Mouse (Mus musculus) thymus, postnatal 4 days (tissue): ENCODE data around the gene Syvn1.
A peak's percentile ranks its signal among the peaks of the same experiment; 100 is the strongest.
"Not testable (repeated sequence)": the region's sequence is repeated elsewhere in the genome, so short reads cannot be mapped to it uniquely, and the experiment has no call there.

Source experiments
- DNase-seq: peaks from one replicate; pipeline ENCODE4 v3.0.0; 2021

Gene Syvn1

DNA sequence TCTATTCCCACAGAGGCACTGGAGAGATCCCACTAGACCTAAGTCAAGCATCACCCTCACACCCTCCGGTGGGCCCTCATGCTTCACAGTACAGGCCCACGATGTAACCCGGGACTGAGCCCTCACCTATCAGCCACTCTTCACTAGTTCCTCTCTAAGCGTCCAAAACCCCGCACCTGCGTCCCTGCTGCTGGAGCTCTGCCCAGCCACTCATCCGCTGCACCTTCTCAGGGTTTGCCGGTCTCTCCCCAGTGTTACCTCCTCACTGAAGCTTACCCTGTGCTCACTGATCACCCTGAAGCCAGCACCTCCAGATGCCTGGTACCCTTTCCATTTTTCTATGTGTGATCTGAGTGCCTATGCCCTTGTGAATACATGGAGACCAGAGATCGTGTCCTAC is 4.1 kb upstream of the Syvn1 start:
- no peak for DNase-seq

DNA sequence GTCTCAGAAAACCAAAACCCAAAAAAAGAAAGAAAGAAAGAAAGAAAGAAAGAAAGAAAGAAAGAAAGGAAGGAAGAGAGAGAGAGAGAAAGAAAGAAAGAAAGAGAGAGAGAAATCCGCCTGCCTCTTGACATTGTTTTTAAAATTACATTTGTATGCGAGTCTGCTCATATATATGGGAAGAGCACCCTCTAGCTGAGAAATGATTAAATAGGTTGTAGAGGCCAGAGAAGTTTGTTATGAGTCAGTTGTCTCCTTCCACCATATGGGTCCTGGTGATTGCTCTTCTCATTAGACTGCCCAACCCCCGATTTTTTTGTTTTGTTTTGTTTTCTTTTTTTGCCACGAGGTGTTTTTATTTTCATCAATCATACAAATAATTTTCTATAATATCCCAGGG is 2.3 kb upstream of the Syvn1 start:
- DNase-seq: not testable (repeated sequence)

GRCm38 (mm10) chr19:6045366-6046293 is 746 bp upstream of the Syvn1 start:
- no peak for DNase-seq

GRCm38 (mm10) chr19:6047154-6047898 is 950 bp downstream of the Syvn1 start:
- DNase-seq: no peak

- peak; percentile 17 for DNase-seq
These were observed 1.5 kb downstream of the Syvn1 start for GRCm38 (mm10) chr19:6047899-6048166.

- DNase-seq: no peak
These were observed 2.5 kb downstream of the Syvn1 start for GRCm38 (mm10) chr19:6048681-6049410.

DNA sequence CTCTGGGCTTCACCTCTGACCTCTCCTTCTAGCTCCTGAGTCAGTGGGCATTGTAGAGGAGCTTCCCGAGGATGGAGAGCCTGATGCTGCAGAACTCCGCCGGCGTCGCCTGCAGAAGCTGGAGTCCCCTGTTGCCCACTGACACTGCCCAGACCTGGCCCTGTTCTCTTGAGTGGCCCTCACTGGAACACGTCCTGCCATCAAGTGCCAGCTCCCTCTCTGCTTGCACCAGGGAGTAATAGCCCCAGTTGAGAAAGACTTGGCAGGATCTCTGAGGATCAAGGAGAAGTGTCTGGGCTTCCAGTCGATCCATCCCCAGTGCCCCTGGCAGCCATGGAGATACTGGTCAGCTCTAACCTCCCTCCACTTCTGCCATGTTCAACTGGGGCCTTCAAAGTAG is 6.1 kb downstream of the Syvn1 start:
- no peak for DNase-seq

DNA sequence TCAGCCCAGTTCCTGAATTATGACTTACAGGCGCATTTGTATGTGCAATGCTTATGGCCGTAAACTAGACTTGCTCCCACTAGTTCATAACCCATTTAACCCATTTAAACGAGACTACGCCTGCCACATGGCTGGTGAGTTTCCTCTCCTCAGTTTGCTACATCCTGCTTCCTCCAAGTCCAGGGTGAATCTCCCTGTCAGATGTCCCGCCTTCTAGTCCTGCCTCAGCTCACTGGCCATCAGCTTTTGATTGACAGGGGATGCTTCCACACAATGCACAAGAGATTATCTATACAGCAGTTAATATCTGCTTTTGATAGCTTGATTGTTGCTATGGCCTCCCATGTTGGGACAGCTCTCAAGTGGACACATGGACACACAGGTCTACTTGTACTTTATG is 7.9 kb downstream of the Syvn1 start:
- DNase-seq: no peak

DNA sequence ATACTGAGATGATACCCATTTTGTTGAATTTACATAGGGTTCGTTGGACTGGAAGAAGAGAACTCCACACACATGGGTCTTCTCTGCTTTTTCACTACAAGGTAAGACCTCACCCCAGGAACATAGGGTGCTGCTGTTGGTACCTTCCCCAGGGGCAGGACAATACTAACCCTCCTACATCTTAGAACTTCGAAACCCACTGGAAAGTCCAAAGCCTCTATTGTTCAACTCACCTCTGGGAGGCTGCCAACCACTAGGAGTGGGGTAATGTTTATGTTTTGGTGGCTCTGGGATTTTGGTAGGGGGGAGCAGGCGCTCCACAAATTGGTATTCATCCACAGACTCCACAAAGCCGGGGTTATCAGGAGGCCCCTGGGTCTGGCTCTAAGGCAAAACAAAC is 10.3 kb downstream of the Syvn1 start:
- DNase-seq: no peak

GRCm38 (mm10) chr19:6057313-6058096 is 11.1 kb downstream of the Syvn1 start, which contains the start of the genes Mrpl49 and Fau:
Mrpl49 (minus strand) TSS chr19:6057785.
Fau (plus strand) TSS chr19:6057844.
- DNase-seq: peak; percentile 100

GRCm38 (mm10) chr19:6058513-6058912 is 12.1 kb downstream of the Syvn1 start:
- no peak for DNase-seq

DNA sequence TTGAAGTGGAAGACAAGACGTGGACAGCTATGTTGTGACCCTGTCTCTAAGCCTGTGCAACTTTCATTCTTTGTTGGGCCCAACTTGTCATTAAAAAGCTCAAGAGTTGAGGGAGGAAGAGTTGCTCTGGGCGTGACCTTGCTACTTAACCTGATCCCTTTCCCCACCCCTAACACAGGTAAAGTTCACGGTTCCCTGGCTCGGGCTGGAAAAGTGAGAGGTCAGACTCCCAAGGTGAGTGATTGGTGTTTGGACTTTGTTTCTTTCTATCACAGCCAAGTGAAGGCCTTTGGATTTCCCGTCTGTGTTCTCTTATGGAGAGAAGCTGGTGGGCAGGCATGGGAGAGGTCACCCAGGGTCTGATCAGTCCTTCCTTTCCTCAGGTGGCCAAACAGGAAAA is 12.6 kb downstream of the Syvn1 start:
- no peak for DNase-seq

DNA sequence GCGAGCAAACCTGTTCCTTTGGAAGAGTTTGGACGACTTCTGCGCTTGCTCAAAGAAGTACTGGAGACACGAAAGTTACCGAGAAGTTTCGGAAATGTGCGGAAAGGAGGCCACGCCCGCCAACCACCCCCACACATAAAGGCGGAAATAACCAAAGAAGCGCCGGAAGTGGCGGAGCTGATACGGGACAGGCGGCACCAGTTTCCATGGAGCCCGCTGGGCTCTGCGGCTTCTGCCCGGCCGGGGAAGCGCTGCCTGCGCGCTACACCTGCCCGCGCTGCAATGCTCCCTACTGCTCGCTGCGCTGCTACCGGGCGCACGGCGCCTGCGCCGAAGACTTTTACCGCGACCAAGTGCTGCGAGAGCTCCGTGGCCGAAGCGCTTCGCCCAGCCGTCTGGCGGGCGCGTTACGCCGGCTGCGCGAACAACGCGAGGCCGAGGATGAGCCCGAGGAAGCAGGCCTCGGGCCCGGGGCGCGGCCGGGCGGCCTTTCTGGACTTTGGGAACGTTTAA is 14.7 kb downstream of the Syvn1 start, which contains the start of gene Znhit2:
Gene Znhit2 (plus strand): TSS at position 172 of the 513 bp plus-strand sequence.
- DNase-seq: peak; percentile 92

GRCm38 (mm10) chr19:6061641-6062302 is 15.4 kb downstream of the Syvn1 start:
- peak; percentile 77 for DNase-seq

- no peak for DNase-seq
These were observed 16.0 kb downstream of the Syvn1 start for GRCm38 (mm10) chr19:6062418-6062817.

- no peak for DNase-seq
These were observed 16.7 kb downstream of the Syvn1 start for GRCm38 (mm10) chr19:6063081-6063480.

DNA sequence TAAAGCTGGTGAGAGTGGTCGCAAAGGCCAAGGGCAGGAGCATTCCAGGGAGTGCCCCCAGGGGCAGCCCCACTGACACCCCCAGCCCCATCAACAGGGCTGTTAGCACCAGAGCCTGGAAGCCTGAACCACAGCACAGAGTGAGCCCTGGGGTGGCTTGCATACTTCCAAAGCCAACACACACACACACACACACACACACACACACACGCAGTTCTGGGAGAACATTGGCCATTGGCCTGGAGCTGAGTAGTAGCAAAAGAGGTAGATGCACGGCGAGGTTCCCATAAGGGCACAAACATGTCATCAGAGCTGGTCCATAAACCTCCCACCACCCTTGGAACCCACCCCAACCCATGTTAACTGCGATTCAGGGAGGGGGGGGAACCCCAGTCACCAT is 20.2 kb downstream of the Syvn1 start:
- no peak for DNase-seq

DNA sequence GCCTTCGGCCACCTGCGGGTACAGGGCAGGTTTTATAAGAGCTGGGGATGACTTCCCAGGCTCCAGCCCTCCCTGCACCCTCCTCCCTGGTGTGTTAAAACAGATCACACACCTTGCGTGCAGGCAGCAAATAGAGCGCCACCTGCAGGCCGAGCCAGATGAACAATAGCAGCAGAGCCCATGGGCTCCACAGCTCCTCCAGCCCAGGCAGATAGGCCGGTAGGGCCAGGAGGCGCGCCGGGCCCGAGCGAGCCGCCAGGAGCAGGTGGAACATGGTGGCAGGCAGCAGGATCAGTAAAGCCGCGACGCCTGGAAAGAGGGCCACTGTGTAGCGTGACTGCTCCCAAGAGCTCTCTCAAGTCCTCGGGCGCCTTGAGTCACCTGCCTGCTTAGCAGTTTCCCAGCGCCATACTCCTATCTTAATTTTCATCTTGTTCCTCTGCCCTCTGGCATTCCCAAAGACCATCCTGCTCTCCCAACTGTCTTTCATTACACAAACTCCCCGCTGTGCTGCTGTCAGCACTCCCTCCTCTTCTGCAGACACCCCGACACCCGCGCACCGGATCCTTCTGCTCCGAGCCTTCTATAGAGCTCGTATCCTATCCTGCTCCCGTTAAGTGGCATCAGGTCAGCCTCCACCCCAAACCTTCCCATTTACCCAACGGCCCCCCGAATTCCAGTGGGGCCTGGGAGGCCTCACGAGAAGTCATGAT is 20.8 kb downstream of the Syvn1 start:
- DNase-seq: peak; percentile 96

DNA sequence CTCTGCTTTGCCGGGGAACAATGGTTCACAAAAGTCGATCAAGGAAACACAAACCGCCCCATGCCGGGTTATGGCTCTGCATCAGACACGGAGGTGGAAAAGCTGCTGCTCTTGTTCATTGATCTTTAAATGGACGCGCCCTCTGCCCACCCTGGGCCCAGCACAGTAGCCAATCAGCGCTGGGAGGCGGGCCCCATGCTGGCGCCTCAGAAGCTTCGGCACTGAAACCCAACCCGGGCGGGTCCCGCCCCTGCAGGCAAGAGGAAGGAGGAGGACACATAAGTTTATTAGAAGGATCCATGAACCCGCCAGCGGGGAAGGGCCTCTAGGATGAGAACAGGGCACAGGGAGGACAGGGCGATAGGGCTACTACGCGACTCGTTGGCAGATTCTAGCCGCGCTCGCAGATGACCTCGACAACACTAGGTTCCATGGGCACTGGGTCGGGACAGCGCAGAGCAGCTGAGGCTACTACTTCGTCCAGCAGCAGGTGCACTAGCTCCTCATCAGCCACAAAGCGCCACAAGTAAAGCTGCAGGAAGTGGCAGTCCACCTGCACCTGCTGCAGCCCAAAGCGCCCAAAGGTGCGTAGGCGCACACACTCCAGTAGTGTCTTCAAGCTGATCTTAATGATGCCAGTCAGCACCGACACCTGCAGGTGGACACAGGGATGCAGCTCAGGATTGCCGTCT is 21.5 kb downstream of the Syvn1 start, which contains the start of gene Tm7sf2:
Gene Tm7sf2 (minus strand): TSS at position 650 of the 692 bp plus-strand sequence.
- peak; percentile 89 for DNase-seq

- peak; percentile 77 for DNase-seq
These were observed 22.6 kb downstream of the Syvn1 start for GRCm38 (mm10) chr19:6068951-6069350.
